Mouse (Mus musculus) frontal cortex, adult 2 months (tissue): ENCODE measurements around the gene Clpsl2. TPM values are rescaled to one million over a fixed set of nuclear protein-coding genes. Genes with fewer than 3 reads are reported as not detected.
A peak's percentile ranks its signal among the peaks of the same experiment; 100 is the strongest.

Experiments
- DNase-seq, 2 experiments: peaks; one replicate each; pipeline ENCODE4 v3.0.0; 2022; ENCODE audit warnings: low spot score in 1 of 2; ENCODE audit errors: extremely low spot score in 1 of 2
- polyA plus RNA-seq: library from polyadenylated mRNA; depleted of rRNA; stranded (reverse); fragments of >200 nt; gene quantifications from 2 replicates; pipeline ENCODE4 v1.2.3, GENCODE M21; 2012; rRNA removed

Gene Clpsl2
- polyA plus RNA-seq: not detected in 2 replicates

GRCm38 (mm10) chr17:28549111-28549510 is at the start of gene Clpsl2:
TSS of gene Clpsl2 (plus strand) at chr17:28549411.
- DNase-seq: no peak

- no peak for DNase-seq
These were observed 48.7 kb upstream of the Clpsl2 start for GRCm38 (mm10) chr17:28500465-28500864.

GRCm38 (mm10) chr17:28502196-28502821 is 46.9 kb upstream of the Clpsl2 start:
- no peak for DNase-seq

- no peak for DNase-seq
These were observed 45.0 kb upstream of the Clpsl2 start for GRCm38 (mm10) chr17:28504182-28504581.

GRCm38 (mm10) chr17:28505591-28505990 is 43.6 kb upstream of the Clpsl2 start:
- DNase-seq: no peak

GRCm38 (mm10) chr17:28506895-28507294 is 42.3 kb upstream of the Clpsl2 start:
- DNase-seq: no peak

GRCm38 (mm10) chr17:28507496-28507895 is 41.7 kb upstream of the Clpsl2 start:
- DNase-seq: no peak

GRCm38 (mm10) chr17:28510445-28511342 is 38.5 kb upstream of the Clpsl2 start:
- no peak for DNase-seq

- DNase-seq: no peak
These were observed 37.3 kb upstream of the Clpsl2 start for GRCm38 (mm10) chr17:28511616-28512541.

GRCm38 (mm10) chr17:28512696-28513095 is 36.5 kb upstream of the Clpsl2 start:
- DNase-seq: no peak

- no peak for DNase-seq
These were observed 35.9 kb upstream of the Clpsl2 start for GRCm38 (mm10) chr17:28513337-28513736.

- DNase-seq: no peak
These were observed 35.4 kb upstream of the Clpsl2 start for GRCm38 (mm10) chr17:28513844-28514243.

- no peak for DNase-seq
These were observed 34.7 kb upstream of the Clpsl2 start for GRCm38 (mm10) chr17:28514555-28514954.

- DNase-seq: no peak
These were observed 33.5 kb upstream of the Clpsl2 start for GRCm38 (mm10) chr17:28515431-28516341.

GRCm38 (mm10) chr17:28516881-28517280 is 32.3 kb upstream of the Clpsl2 start:
- no peak for DNase-seq

GRCm38 (mm10) chr17:28517441-28517955 is 31.7 kb upstream of the Clpsl2 start, which contains the start of gene Fkbp5:
TSS of gene Fkbp5 (minus strand) at chr17:28517527.
- DNase-seq: peak in 1 of 2 experiments; percentile 57

- DNase-seq: peak; percentile 69 to 87
These were observed 31.1 kb upstream of the Clpsl2 start for GRCm38 (mm10) chr17:28517956-28518614.

- DNase-seq: no peak
These were observed 30.6 kb upstream of the Clpsl2 start for GRCm38 (mm10) chr17:28518615-28519071.

GRCm38 (mm10) chr17:28519827-28520226 is 29.4 kb upstream of the Clpsl2 start:
- no peak for DNase-seq
